Mouse (Mus musculus) liver, adult 2 months (tissue): ENCODE measurements at regions not wholly inside any gene's neighbourhood (a gene's known extent, or its start where the extent isn't known, plus 50 kb on each side); places are given as distances from the start of the nearest gene placed in this dataset.

ENCODE experiments used
- CTCF ChIP-seq: fragments of 200-500 bp; IDR thresholded peaks from 2 replicates; pipeline ENCODE4 v1.5.1; 2011; ENCODE audit warnings: low read depth, low read length, control low read depth
- POLR2A ChIP-seq: fragments of 200-500 bp; IDR thresholded peaks from 2 replicates; pipeline ENCODE4 v1.6.1; 2011; ENCODE audit warnings: low read length, control low read depth; ENCODE audit not compliant: insufficient read depth; ENCODE audit errors: extremely low read depth

GRCm38 (mm10) chr5:148757715-148758114 is 171.4 kb downstream of the Katnal1 start:
- TF ChIP-seq CTCF: no peak
- no peak for TF ChIP-seq POLR2A
